Mouse (Mus musculus) lung, postnatal 0 days (tissue): ENCODE data around the gene Prkag2.
"Not testable (repeated sequence)": the region's sequence is repeated elsewhere in the genome, so short reads cannot be mapped to it uniquely, and the experiment has no call there.

Experiments
- CTCF ChIP-seq: IDR thresholded peaks from 2 replicates; pipeline ENCODE4 v1.5.1; 2016; ENCODE audit warnings: antibody characterized with exemption, mild to moderate bottlenecking
- EP300 ChIP-seq: IDR thresholded peaks from 2 replicates; pipeline ENCODE4 v1.6.1; 2016; ENCODE audit warnings: antibody characterized with exemption, mild to moderate bottlenecking, control low read depth

DNA sequence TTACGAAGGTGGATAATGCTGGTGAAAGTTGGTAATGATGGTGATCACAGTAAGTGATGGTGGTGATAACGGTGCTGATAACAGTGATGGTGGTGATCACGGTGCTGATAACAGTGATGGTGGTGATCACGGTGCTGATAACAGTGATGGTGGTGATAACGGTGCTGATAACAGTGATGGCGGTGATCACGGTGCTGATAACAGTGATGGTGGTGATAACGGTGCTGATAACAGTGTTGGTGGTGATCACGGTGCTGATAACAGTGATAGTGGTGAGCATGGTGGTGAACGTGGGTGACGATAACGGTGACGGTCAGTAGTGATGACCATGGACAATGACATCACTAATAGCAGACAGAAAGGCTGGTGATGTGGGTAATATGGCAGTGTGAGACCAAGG, 23.2 kb downstream of the Prkag2 start:
- not testable (repeated sequence) for TF ChIP-seq CTCF, EP300
